Mouse (Mus musculus): Measurements from ENCODE around the gene Kcns1.

DNA sequence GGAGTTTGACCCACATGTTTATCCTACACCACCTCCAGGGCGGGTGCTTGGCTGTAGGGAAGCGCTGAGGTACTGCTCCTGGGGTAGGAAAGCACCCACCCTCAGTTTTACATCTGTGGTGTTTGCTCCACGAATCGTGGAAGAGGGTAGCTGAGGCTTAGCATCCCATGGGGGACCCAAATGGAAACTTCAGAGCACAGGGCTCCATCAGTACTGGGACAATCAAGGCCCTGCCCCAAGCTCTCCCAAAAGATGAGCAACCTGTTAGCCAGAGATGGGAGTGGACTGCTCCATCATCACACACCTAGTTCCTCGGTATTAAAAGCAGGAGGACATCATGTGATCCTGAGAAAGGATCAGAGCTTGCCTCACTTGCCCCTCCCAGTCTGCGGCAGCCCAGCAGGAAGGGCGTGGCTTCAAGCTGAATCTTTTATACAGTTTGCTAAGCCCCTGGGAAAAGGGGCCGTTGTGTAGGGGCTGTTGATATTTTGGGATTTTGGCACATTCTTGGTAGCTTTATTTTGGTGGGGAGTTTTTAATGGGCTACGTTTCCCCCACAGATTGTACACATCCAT, 13.3 kb upstream of the Kcns1 start:
- TF ChIP-seq CTCF (conservative IDR thresholded peaks at IDR 0.05; ENCODE audit: low read length) (no peak), NANOG (IDR thresholded peaks at IDR 0.05; ENCODE audit: borderline replicate concordance, low read length) (no peak), POU5F1 (IDR thresholded peaks at IDR 0.05; ENCODE audit: borderline replicate concordance, low read length) (no peak)
